Mouse (Mus musculus) heart, adult 2 months (tissue): Measurements from ENCODE around the gene Selenok. TPM values are rescaled to one million over a fixed set of nuclear protein-coding genes. Genes with fewer than 3 reads are reported as not detected.

Experiments
- DNase-seq, 2 experiments: peaks; one replicate each; pipeline ENCODE4 v3.0.0; 2021
- H3K27ac ChIP-seq: fragments of 200-600 bp; 2 replicates; pipeline ENCODE4 v1.8.1; 2022
- H3K27me3 ChIP-seq: fragments of 200-500 bp; 2 replicates; pipeline ENCODE4 v1.6.1; 2012; ENCODE audit warnings: mild to moderate bottlenecking, low read length, inconsistent platforms, mixed read lengths; ENCODE audit not compliant: control insufficient read depth, insufficient read depth
- H3K36me3 ChIP-seq: fragments of 200-500 bp; 2 replicates; pipeline ENCODE4 v1.6.1; 2012; ENCODE audit warnings: low read length, inconsistent platforms; ENCODE audit not compliant: control insufficient read depth, insufficient read depth
- H3K4me1 ChIP-seq: fragments of 200-500 bp; 2 replicates; pipeline ENCODE4 v1.6.1; 2011; ENCODE audit warnings: low read length; ENCODE audit not compliant: control insufficient read depth, insufficient read depth
- H3K4me3 ChIP-seq: fragments of 200-600 bp; 2 replicates; pipeline ENCODE4 v1.8.1; 2022
- H3K79me2 ChIP-seq: fragments of 200-500 bp; replicated peaks from 2 replicates; pipeline ENCODE4 v1.6.1; 2012; ENCODE audit warnings: mild to moderate bottlenecking, inconsistent platforms, low read length, moderate library complexity, mixed read lengths; ENCODE audit not compliant: control insufficient read depth, insufficient read depth
- H3K9ac ChIP-seq: fragments of 200-500 bp; 2 replicates; pipeline ENCODE4 v1.6.1; 2012; ENCODE audit warnings: low read depth, mild to moderate bottlenecking, control low read depth, inconsistent platforms, low read length, mixed read lengths
- CTCF ChIP-seq: fragments of 200-600 bp; IDR thresholded peaks from 2 replicates; pipeline ENCODE4 v1.8.1; 2022; ENCODE audit warnings: antibody characterized with exemption, mild to moderate bottlenecking, moderate library complexity
- EP300 ChIP-seq: fragments of 200-500 bp; IDR thresholded peaks from 2 replicates; pipeline ENCODE4 v1.6.1; 2011; ENCODE audit warnings: low read depth, low read length, control low read depth; ENCODE audit not compliant: insufficient read depth
- POLR2A ChIP-seq: fragments of 200-500 bp; IDR thresholded peaks from 2 replicates; pipeline ENCODE4 v1.6.1; 2011; ENCODE audit warnings: mild to moderate bottlenecking, low read depth, low read length, control low read depth; ENCODE audit not compliant: insufficient read depth
- WGBS: fragments of 180-500 bp; shearing (Covaris S2); methylation state at CpG from one replicate; pipeline ENCODE4 v1.1.7; 2018; 5-methylcytosine and 5-hydroxymethylcytosine counted together
- intact Hi-C: fragments of 180-260 bp; cut with DNase I; formaldehyde crosslinking; loops from one replicate; pipeline ENCODE4 v1.15.1; 2025
- polyA plus RNA-seq: library from polyadenylated mRNA; depleted of rRNA; stranded (reverse); fragments of >200 nt; gene quantifications from 2 replicates; pipeline ENCODE4 v1.2.3, GENCODE M21; 2012
- total RNA-seq, 2 experiments: library from RNA; stranded (reverse); gene quantifications; 2 replicates each; pipeline ENCODE4 v1.2.3; 2021

The Selenok gene
- total and polyA plus RNA-seq, 3 experiments: 52.5 to 95.6 (median 83.7) TPM

GRCm38 (mm10) chr14:29986096-29986495 lies 18.0 kb downstream of the Selenok start:
- H3K27me3 ChIP-seq: no peaks in the 10 kb centered on the region
- TF ChIP-seq EP300 (no peak), POLR2A (no peak), CTCF (no peak)
- no peak overlapping the region for H3K4me3 ChIP-seq
- peaks cover 2% of the 10 kb centered on the region for H3K36me3 ChIP-seq
- H3K4me1 ChIP-seq: no peaks in the 10 kb centered on the region
- H3K9ac ChIP-seq: no peak overlapping the region
- no peaks in the 10 kb centered on the region for H3K79me2 ChIP-seq
- H3K27ac ChIP-seq: no peak overlapping the region
- WGBS: 50% methylated on average over 4 of the region's 4 CpGs
- intact Hi-C loops: loop anchor here (10.0 kb wide), 1 partner anchor 489 kb away; the partner anchor contains the start of gene Dcp1a
- peak in 1 of 2 experiments; percentile 23 for DNase-seq

DNA sequence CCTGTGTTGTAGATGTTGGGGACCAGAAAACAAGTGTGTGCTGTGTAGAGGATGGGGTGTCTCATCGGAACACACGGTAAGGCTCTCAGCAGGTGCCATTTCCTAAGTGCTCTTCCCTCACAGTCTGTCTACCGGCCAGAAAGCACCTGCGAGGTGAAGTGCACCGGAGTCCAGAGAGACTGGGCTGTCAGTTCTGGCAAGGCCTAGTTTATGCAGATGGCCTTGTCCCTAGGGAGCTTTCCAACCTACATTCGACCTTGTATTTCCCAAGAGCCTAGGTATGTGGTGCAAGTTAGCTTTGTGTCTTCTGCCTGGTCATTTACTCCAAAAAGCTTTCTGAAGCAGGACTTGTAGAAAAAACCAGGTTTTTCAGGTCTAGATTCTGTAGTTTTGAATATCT lies 19.2 kb downstream of the Selenok start:
- Histone ChIP-seq H3K36me3 (peaks cover 2% of the 10 kb centered on the region), H3K4me1 (no peaks in the 10 kb centered on the region)
- WGBS: 83% methylated on average over 6 of the region's 6 CpGs

DNA sequence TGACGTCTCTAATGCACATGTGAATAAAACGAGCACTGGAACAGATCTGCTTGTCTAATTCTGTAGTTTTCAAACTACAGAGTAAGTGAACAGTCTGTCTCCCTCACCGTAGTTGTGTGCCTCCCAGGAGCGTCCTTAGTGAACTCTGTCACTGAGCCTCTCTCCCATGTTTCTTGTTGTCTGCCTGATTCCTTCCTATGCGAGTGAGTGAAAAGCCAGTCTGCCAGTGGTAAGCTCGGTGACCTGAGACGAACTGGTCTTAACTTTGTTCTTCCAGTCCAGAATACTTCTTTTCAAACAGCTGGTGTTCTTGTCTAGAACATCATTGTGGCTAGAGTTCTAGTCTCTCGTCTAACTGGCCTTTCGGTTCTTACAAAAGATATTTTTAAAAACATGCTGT lies 19.6 kb downstream of the Selenok start:
- H3K4me3 ChIP-seq: no peak overlapping the region
- WGBS: 80% methylated on average over 9 of the region's 9 CpGs
- DNase-seq: no peak

More for the DNA sequence above, 19.2 kb downstream of the Selenok start:
- H3K27ac ChIP-seq: no peak overlapping the region
- no peak for DNase-seq
- H3K27me3 ChIP-seq: no peaks in the 10 kb centered on the region
- no peak overlapping the region for H3K4me3 ChIP-seq
- TF ChIP-seq EP300 (no peak), CTCF (no peak), POLR2A (no peak)
- intact Hi-C loops: loop anchor here (10.0 kb wide), 1 partner anchor 488 kb away; the partner anchor contains the start of gene Dcp1a
- H3K79me2 ChIP-seq: no peaks in the 10 kb centered on the region
- no peak overlapping the region for H3K9ac ChIP-seq

DNA sequence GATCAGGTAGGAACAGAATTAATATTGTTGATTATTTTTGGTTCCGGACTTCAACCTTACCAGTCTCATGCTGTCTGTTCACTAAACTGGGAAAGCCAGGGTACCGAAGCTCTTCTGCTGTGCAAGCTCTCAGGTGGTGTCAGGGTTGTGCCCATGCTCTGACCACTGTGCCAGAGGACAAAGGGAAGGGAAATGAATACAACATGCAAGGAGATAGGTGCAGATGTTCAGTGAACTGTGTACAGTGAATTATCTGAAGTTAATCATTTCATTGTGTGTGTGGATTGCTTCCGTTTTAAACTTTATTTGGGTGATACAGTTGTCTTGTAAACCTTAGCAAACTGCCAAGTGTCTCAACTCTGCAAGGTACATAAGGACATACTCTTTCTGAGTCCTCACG lies 20.2 kb downstream of the Selenok start:
- Histone ChIP-seq H3K27ac (no peak overlapping the region), H3K27me3 (no peaks in the 10 kb centered on the region), H3K79me2 (no peaks in the 10 kb centered on the region), H3K36me3 (peaks cover 2% of the 10 kb centered on the region), H3K4me1 (no peaks in the 10 kb centered on the region), H3K9ac (no peak overlapping the region), H3K4me3 (no peak overlapping the region)
- TF ChIP-seq POLR2A: no peak
- no peak for TF ChIP-seq CTCF
- TF ChIP-seq EP300: no peak
- no peak for DNase-seq
- intact Hi-C loops: loop anchor here (10.0 kb wide), 1 partner anchor 486 kb away; the partner anchor contains the start of gene Dcp1a
- 91% methylated on average over 4 of the region's 4 CpGs for WGBS

More for the DNA sequence above, 19.6 kb downstream of the Selenok start:
- H3K9ac ChIP-seq: no peak overlapping the region
- TF ChIP-seq EP300: no peak
- TF ChIP-seq CTCF: no peak
- no peak for TF ChIP-seq POLR2A
- no peaks in the 10 kb centered on the region for H3K4me1 ChIP-seq
- H3K36me3 ChIP-seq: peaks cover 2% of the 10 kb centered on the region
- H3K27me3 ChIP-seq: no peaks in the 10 kb centered on the region
- H3K79me2 ChIP-seq: no peaks in the 10 kb centered on the region
- no peak overlapping the region for H3K27ac ChIP-seq
- intact Hi-C loops: loop anchor here (10.0 kb wide), 1 partner anchor 487 kb away; the partner anchor contains the start of gene Dcp1a

DNA sequence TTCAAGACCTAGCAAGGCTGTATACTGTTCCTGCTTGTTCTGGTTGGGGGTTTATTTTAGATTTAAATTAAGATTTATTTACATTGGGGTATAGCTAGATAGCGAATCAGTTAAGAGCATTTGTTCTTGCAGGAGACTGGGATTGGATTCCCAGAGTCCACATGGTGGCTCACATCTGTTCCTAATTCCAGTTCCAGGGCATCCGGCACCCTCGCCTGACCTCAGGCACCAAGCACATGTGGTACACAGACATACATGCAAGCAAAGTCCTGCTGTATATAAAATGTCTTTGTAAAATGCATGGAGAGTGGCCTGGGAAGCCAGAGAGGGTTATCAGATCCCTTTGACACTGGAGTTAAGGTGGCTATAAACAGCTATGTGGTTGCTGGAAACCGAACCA lies 26.9 kb downstream of the Selenok start:
- no peak for DNase-seq
- intact Hi-C loops: no loop called here
- peaks cover 2% of the 10 kb centered on the region; the same call in 1 of the 2 replicates for H3K4me1 ChIP-seq
- H3K9ac ChIP-seq: no peak overlapping the region
- H3K4me3 ChIP-seq: no peak overlapping the region
- WGBS: 93% methylated on average over 4 of the region's 4 CpGs
- H3K79me2 ChIP-seq: no peaks in the 10 kb centered on the region
- no peaks in the 10 kb centered on the region for H3K27me3 ChIP-seq
- no peak overlapping the region for H3K27ac ChIP-seq
- H3K36me3 ChIP-seq: no peaks in the 10 kb centered on the region
- no peak for TF ChIP-seq EP300
- TF ChIP-seq POLR2A: no peak
- no peak for TF ChIP-seq CTCF

- Histone ChIP-seq H3K36me3 (no peaks in the 10 kb centered on the region), H3K27ac (no peak overlapping the region), H3K79me2 (no peaks in the 10 kb centered on the region), H3K9ac (no peak overlapping the region), H3K4me1 (peaks cover 2% of the 10 kb centered on the region; the same call in 1 of the 2 replicates), H3K27me3 (no peaks in the 10 kb centered on the region), H3K4me3 (no peak overlapping the region)
- DNase-seq: no peak
- WGBS: 90% methylated on average over 11 of the region's 11 CpGs
- TF ChIP-seq CTCF: no peak
- TF ChIP-seq EP300: no peak
- TF ChIP-seq POLR2A: no peak
- intact Hi-C loops: no loop called here
These were observed 28.1 kb downstream of the Selenok start for GRCm38 (mm10) chr14:29996000-29996751.
